Mouse (Mus musculus): ENCODE results near the gene Yeats4.

Gene Yeats4

DNA sequence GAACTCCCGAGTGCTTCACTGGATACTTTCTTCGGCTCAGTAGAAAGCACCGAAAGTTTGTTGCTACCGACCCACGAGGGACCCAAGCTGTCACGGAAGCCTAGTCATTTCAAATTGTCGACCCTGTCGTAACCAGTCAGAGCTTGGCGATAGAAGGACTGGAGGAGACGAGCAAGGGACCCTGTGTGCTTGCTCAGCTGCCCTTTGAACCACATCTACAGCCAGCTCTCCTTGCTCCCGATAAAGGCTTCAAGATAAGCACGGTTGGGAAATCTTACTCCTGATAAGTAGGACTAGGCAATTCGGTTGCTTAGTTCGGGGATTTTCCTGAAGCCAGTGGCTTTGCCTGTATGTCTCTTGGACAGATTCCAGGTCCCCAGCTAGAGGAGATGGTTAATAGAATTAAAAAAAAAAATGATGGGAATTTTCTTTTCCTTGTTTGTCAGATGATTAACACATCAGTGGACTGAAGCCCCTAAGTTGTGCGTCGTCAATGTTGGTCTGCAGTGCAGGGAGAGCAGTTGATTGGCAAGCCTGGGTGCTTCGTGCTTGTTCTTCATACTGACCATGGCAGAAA lies 21.2 kb downstream of the Yeats4 start:
- DNase-seq (ENCODE audit: low read depth, low spot score): no peak

DNA sequence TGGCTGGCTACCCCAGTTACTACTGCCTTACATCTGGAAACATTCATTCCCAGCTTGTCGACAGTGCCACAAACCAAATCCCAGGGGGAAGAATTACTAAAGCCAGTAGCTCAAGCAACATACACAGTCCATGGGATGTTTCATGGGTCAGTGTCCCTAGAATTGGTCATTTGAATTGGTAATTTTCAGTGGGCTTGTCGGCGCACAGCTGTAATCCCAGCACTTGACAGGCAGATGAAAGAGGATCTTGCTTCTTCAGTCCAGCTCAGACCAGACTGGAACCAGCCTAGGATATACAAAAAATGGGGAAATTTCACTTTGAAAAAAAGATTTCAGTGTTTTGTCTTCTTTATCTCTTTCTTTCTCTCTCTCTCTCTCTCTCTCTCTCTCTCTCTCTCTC lies 24.6 kb downstream of the Yeats4 start:
- DNase-seq (ENCODE audit: low read depth, low spot score): no peak

GRCm38 (mm10) chr10:117196696-117197095 lies 27.6 kb downstream of the Yeats4 start:
- DNase-seq (ENCODE audit: low read depth, low spot score): no peak

DNA sequence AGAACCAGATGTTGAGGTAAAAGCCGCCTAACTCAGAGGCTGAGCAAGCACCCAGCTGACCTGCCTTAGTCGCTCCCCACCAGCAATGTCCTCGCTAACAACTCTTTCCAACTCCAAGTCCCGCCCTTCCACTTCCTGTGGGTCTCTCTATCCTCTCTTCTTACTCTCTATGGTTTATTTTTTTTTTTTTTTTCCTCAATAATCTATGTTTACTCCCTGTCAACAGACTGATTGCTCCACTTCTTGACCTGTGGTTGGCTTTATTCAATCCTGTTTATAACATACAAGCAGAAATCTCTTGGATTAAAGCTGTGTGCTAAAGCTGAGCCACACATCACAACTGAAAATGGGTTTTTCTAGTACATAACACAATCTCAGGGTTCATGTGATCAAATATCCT lies 28.6 kb downstream of the Yeats4 start:
- DNase-seq (ENCODE audit: low read depth, low spot score): no peak

- no peak for DNase-seq (ENCODE audit: low read depth, low spot score)
These were observed 29.3 kb downstream of the Yeats4 start for GRCm38 (mm10) chr10:117195005-117195404.

DNA sequence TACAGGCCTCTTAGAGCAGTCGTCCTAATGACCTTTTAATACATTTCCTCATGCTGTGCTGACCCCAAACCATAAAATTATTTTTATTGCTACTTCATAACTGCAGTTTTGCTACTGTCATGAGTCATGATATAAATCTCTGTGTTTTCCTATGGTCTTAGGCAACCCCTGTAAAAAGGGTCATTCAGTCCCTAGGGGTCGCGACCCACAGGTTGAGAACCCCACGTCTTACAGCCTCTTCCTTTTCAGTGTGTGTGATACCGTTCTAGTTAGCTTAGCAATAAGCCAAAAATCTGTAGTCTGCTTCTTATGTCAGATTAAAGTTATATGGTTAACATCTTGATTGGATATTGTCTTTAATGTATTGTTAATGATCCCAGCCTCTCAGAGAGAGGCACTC lies 30.9 kb downstream of the Yeats4 start:
- DNase-seq (ENCODE audit: low read depth, low spot score): no peak

- DNase-seq (ENCODE audit: low read depth, low spot score): no peak
These were observed 38.8 kb downstream of the Yeats4 start for GRCm38 (mm10) chr10:117185399-117186089.

GRCm38 (mm10) chr10:117181098-117181497 lies 43.2 kb downstream of the Yeats4 start:
- no peak for DNase-seq (ENCODE audit: low read depth, low spot score)

GRCm38 (mm10) chr10:117174645-117175044 lies 49.7 kb downstream of the Yeats4 start:
- no peak for DNase-seq (ENCODE audit: low read depth, low spot score)

GRCm38 (mm10) chr10:117173566-117174438 lies 50.5 kb downstream of the Yeats4 start:
- DNase-seq (ENCODE audit: low read depth, low spot score): no peak

GRCm38 (mm10) chr10:117173111-117173510 lies 51.2 kb downstream of the Yeats4 start:
- no peak for DNase-seq (ENCODE audit: low read depth, low spot score)

DNA sequence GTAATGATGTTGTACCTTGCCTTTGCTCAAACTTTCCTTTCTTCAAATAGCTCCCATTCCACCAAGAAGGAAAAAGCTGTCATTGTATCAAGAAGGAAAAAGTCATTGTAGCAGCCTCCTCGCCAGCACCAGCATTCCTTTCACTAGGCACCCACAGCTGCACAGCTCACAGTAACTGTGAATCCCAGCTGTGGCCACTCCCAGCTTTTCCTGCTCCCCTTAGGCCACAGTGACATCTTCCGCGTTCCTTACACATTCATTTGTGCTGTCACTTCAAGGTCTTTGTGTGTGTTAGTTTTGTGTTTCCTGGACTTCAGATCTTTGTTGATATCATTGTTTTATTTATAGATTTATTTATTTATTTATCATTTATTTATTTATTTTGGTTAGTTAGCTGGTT lies 52.2 kb downstream of the Yeats4 start:
- DNase-seq (ENCODE audit: low read depth, low spot score): no peak

DNA sequence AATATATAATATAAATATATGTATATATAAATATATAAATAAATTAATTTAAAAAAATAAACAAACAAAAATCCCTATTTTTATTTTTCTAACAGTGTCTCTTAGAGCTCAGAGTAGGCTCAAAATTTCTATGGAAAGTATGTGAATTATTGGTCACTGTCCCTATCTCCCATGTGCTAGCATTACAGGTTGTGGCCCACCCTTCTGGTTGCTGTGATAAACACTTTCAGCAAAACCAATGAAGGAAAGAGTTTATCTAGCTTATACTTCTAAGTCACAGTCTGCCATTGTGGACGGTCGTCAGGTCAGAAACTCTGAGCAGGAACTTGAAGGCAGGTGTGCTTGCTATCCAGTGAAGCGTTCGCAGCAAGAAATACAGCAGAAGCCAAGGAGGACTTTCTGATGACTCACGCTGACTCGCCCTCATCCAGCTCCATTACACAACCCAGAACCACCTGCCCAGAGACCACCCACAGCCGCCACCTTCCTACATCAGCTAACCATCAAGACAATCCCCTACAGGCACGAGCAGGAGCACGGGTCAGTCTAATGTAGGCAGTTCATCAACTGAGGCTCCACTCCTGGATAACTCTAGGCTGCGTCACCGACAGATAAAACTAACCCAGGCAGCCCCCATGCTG lies 57.4 kb downstream of the Yeats4 start:
- no peak for DNase-seq (ENCODE audit: low read depth, low spot score)

Data from telencephalon, adult 2 months (tissue).